Mouse (Mus musculus): ENCODE measurements at regions not wholly inside any gene's neighbourhood (a gene's known extent, or its start where the extent isn't known, plus 50 kb on each side); places are given as distances from the start of the nearest gene placed in this dataset.

DNA sequence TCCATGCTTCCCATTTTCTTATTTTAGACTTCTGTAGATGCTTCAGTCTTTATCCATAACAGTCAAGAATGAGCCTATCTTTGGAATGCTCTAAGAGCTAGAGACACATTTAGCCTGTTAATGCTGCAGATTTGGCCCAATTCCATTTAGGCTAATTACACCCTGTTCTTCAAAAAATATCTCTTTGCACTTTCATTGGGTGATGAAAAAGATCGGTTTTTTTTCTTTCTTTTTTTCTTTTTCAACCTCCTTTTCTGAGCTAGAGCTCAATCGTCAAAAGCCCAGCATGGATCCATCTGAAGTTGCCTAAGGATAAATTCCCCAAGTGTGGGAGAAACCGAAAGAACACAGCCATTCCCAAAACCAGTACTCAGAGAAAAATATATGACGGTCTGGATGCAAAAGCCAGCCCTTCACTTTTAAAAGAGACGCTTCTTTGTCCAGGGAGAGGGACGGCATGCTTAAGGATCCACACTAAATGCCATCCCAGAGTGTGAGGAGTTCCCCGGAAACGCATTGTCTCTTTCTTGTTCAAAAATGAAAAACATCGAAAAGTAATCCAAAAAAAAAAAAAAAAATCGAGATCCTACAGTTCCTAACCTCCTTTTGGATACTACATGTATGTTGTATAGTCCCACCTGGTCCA, 314.3 kb upstream of the Cxadr start:
- H3K27ac ChIP-seq: no peak overlapping the region
- 38% methylated on average over 10 of the region's 10 CpGs for WGBS
- H3K4me2 ChIP-seq: peak overlapping the region; percentile 30

DNA sequence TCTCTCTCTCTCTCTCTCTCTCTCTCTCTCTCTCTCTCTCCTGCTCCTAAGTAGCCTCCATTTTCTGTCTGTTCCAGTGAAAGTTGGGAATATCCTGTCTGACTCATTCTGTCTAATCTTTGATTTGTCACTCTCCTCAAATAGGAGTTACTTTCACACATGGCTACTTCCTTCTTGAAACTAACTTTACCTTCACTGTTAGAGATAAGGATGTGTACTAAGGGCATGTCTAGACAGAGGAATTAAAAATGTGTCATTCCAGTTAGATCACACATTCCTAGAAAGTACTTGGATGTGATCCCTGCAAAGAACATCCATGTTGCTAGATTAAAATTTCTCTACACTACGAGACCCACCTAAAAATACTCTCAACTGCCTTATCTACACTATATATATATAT, 346.9 kb upstream of the Gm11146 start:
- Histone ChIP-seq H3K27me3 (replicated peaks) (no peaks in the 10 kb centered on the region), H3K4me3 (no peak overlapping the region), H3K4me1 (no peaks in the 10 kb centered on the region), H3K9ac (no peak overlapping the region), H3K27ac (no peak overlapping the region), H3K4me2 (no peak overlapping the region), H3K36me3 (replicated peaks) (no peaks in the 10 kb centered on the region), H3K9me3 (no peaks in the 10 kb centered on the region)
- ATAC-seq (replicated peaks): no peak
- 97% methylated on average over 1 of the region's 1 CpGs for WGBS

More for the DNA sequence above, 314.3 kb upstream of the Cxadr start:
- Histone ChIP-seq H3K9ac (no peak overlapping the region), H3K4me1 (no peaks in the 10 kb centered on the region), H3K9me3 (no peaks in the 10 kb centered on the region), H3K4me3 (no peak overlapping the region), H3K36me3 (replicated peaks) (no peaks in the 10 kb centered on the region), H3K27me3 (replicated peaks) (no peaks in the 10 kb centered on the region)
- ATAC-seq (replicated peaks): no peak

DNA sequence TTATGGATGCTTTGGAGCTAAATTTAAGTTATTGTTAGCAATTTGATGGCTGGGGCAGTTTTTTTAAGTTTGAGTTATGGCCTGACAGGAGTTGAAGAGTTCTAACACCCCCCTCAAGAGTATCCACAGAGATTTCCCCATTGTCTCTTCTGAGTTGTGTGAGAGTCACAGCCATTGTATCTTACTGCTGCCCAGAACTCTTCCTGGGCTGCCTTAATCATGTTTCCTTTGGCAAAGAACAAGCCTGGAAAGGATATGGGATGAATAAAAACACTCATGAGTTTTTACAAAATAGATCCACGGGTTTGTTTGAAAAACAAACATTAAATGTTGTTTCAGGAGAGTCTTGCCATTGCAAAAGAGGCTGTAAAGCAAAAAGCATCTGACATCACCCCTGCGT, 343.5 kb upstream of the Gm11146 start:
- Histone ChIP-seq H3K4me2 (no peak overlapping the region), H3K36me3 (replicated peaks) (no peaks in the 10 kb centered on the region), H3K4me1 (no peaks in the 10 kb centered on the region), H3K4me3 (no peak overlapping the region), H3K9ac (no peak overlapping the region), H3K27me3 (replicated peaks) (no peaks in the 10 kb centered on the region), H3K9me3 (no peaks in the 10 kb centered on the region), H3K27ac (no peak overlapping the region)
- 65% methylated on average over 2 of the region's 2 CpGs for WGBS
- no peak for ATAC-seq (replicated peaks)

DNA sequence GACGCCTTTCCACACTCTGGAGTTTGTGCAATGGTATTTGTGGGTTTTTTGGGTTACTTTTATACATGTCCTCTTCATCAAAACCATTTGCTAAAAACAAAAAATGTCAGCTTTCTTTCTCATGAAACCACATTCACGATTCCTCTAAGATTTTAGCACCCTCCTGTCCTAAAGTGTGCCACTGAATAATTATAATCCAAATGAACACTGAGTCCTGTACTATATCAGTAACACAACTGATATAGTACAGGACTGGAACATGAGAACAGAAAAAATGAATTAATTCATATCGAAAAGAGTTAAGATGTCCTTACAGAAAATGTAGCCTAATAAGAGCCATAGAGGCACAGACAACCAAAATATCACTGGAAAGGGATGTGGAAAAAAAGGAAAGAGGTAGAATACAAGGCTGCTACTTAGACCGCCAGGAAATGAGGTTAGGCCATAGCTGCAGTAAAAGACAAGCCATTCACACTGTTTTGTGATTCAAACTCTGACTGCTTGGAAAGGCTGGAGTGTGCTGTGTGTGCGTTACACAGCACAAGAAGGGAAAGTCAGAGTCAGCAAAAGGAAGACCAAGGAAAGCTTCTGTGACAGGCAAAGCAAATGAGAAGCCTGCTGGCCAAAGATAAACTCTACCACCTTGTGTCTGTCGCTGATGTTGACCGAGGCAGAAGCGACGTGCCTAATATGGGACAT, 329.3 kb upstream of the Gm11146 start:
- WGBS: 85% methylated on average over 9 of the region's 9 CpGs
- H3K27me3 ChIP-seq (replicated peaks): no peaks in the 10 kb centered on the region
- H3K9ac ChIP-seq: no peak overlapping the region
- H3K9me3 ChIP-seq: no peaks in the 10 kb centered on the region
- no peak overlapping the region for H3K27ac ChIP-seq
- H3K4me3 ChIP-seq: no peak overlapping the region
- H3K4me2 ChIP-seq: no peak overlapping the region
- H3K4me1 ChIP-seq: no peaks in the 10 kb centered on the region
- ATAC-seq (replicated peaks): no peak
- no peaks in the 10 kb centered on the region for H3K36me3 ChIP-seq (replicated peaks)

DNA sequence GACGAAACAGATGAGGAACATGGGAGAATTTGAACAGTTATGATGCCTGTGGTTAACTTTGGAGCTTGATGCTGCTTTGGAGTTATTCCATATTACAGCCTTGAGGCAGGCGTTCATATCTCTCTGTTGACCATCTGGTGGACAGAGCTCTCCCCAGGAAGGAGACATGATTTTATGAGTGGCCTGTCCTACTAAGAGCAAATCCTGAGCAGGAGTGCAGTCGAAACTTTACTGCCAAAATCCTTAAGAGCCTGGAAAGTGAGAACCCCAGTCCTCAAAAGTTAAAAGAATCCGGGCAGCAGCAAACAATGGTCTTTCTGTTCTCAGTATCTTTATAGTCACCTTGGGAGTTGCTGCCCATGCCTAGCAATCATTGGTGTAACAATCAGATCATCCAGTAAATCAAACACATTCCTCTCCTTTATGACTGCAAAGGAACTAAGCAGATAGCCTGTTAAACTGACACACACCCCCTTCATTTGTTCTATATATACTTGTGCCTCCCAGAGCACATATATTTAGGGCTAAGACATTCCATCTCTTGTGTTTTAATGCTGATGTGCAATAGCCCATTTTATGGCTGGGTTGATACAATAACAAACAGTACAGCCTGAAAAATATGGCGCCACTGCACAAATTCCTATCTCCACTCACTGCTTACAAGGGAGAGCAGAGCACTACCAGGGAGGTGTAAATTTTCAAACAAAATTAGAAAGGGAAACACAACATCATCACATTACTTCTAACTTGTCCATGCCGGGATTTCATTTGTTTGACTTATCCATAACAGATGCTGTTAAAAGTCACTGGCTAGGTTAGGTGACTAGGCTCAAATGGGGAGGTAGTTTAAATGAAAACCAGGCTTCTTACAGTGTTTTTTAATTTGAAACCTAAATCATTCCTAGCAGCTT, 312.5 kb upstream of the Gm11146 start:
- Histone ChIP-seq H3K36me3 (replicated peaks) (no peaks in the 10 kb centered on the region), H3K4me1 (no peaks in the 10 kb centered on the region), H3K4me3 (no peak overlapping the region), H3K27me3 (replicated peaks) (no peaks in the 10 kb centered on the region), H3K27ac (no peak overlapping the region), H3K9me3 (no peaks in the 10 kb centered on the region), H3K4me2 (no peak overlapping the region), H3K9ac (no peak overlapping the region)
- WGBS: 81% methylated on average over 6 of the region's 6 CpGs
- no peak for ATAC-seq (replicated peaks)

DNA sequence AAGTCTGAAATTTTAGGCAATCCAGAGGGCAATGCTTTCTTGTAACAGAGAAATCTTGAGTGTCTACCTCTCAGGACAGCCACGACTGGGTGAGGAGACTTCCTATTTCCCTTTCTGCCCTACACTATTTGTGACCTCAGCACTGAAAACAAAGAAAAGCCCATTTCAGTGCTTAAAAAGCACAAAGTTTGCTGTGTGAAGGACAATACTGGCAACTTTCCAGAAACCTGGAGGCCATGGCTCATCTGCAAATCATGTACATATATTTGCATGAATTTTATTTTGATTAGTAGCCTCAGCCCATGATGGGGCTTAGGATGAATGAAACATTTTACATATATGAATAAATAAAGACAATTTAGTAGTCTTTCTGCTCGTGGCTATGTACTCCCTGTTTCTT, 292.4 kb upstream of the Gm11146 start:
- no peak overlapping the region for H3K4me2 ChIP-seq
- no peaks in the 10 kb centered on the region for H3K36me3 ChIP-seq (replicated peaks)
- H3K27ac ChIP-seq: peak overlapping the region; percentile 75
- ATAC-seq (replicated peaks): peak; percentile 86
- no peaks in the 10 kb centered on the region for H3K27me3 ChIP-seq (replicated peaks)
- H3K4me3 ChIP-seq: no peak overlapping the region
- H3K4me1 ChIP-seq: 0 out of 2 replicates have a peak, but pooled peaks cover 6% of the 10 kb centered on the region
- H3K9ac ChIP-seq: no peak overlapping the region
- 28% methylated on average over 2 of the region's 2 CpGs for WGBS
- no peaks in the 10 kb centered on the region for H3K9me3 ChIP-seq

DNA sequence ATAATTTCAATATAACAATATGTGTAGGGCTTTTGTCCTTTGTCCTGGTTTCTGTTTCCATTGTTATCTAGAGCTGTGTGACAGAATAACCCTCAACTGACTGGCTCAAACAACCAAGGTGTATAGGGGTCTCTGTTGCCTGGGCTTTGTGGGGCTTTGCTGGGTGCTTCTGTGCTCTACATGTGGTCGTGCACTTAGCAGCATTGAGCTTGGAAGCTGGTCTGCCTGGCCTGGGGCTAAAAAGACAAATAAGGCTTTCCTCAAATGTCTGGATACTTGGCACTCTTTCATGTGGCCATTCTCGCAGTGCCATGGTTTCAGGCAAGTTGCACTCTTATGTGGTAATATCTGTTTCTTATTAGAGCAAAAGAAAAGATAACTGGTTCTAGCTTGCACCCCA, 291.8 kb upstream of the Gm11146 start:
- no peaks in the 10 kb centered on the region for H3K9me3 ChIP-seq
- 0 out of 2 replicates have a peak, but pooled peaks cover 6% of the 10 kb centered on the region for H3K4me1 ChIP-seq
- WGBS: 23% methylated on average over 2 of the region's 2 CpGs
- no peaks in the 10 kb centered on the region for H3K36me3 ChIP-seq (replicated peaks)
- H3K27ac ChIP-seq: peak overlapping the region; percentile 75
- no peak overlapping the region for H3K9ac ChIP-seq
- H3K4me2 ChIP-seq: no peak overlapping the region
- ATAC-seq (replicated peaks): peak; percentile 93
- H3K27me3 ChIP-seq (replicated peaks): no peaks in the 10 kb centered on the region
- H3K4me3 ChIP-seq: no peak overlapping the region

DNA sequence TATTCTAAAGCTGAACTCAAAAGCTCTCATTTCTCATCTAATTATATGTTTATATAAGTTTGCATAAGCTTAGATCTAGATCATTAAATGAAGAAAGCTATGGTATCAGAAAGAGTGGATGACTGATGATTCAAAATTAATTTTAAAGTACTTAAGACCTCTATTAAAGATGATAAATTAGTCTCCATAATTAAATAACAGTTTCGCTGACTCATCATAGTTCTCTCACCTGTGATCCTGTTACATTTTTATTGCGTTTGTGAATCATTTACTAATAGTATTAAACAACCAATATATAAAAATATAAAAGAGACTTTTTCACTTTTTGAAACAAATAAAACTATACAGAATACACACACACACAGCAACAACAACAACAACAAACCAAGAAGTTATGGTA, 290.8 kb upstream of the Gm11146 start:
- Histone ChIP-seq H3K4me1 (0 out of 2 replicates have a peak, but pooled peaks cover 6% of the 10 kb centered on the region), H3K9me3 (no peaks in the 10 kb centered on the region), H3K4me3 (no peak overlapping the region), H3K27me3 (replicated peaks) (no peaks in the 10 kb centered on the region), H3K4me2 (no peak overlapping the region), H3K27ac (no peak overlapping the region), H3K36me3 (replicated peaks) (no peaks in the 10 kb centered on the region), H3K9ac (no peak overlapping the region)
- 89% methylated on average over 2 of the region's 2 CpGs for WGBS
- ATAC-seq (replicated peaks): no peak

DNA sequence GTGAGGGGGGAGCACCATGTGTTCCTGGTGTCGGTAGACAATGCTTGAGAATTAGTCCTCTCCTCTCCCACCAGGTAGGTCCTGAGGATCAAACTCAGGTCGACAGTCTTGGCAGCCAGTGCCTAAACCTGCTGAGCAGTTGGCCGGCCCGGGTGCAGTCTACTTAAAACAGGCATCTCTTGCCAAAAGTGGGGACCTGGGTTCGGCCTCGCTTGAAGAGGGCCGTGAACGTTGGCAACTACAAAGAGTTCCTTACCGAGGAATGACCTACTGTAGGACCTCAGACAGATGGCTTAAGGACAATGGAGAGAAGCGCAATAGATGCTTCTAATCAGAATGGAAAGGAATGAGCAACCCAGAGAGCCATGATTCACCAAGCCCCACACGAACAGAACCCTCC, 287.5 kb upstream of the Gm11146 start:
- no peak overlapping the region for H3K4me3 ChIP-seq
- H3K9ac ChIP-seq: no peak overlapping the region
- H3K4me1 ChIP-seq: peaks cover 17% of the 10 kb centered on the region
- no peak for ATAC-seq (replicated peaks)
- H3K27me3 ChIP-seq (replicated peaks): no peaks in the 10 kb centered on the region
- H3K9me3 ChIP-seq: no peaks in the 10 kb centered on the region
- no peak overlapping the region for H3K27ac ChIP-seq
- 87% methylated on average over 11 of the region's 11 CpGs for WGBS
- H3K36me3 ChIP-seq (replicated peaks): no peaks in the 10 kb centered on the region
- no peak overlapping the region for H3K4me2 ChIP-seq

DNA sequence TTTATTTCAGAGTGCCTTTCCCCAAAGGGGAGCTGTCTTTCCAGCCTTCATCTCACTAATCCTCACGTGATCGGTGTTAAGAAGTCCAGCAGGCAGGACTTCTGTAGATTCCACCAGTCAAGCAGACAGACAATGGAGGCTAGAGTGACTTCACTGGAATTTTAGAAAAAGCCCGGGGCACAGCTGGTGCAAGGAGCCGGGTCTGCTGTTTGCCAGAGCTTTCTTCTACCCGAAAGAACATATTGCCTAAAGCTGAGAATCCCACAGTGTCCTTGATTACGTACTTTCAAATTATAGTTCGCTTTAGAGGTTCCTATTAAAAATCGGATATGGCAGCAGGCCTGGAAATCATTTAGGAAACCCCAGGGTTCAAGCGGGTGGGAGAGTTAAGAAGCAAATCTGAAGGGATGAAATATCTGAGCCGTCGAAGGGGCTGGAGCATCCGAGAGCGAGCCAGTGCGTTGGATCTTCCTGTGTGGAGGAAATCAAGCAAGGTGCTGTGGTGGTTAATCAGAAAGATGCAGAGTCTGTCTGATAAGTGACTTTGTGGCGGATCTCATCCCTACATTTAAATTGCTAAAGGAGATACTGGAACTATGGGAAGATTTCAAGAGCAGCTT, 283.3 kb upstream of the Gm11146 start:
- Histone ChIP-seq H3K27ac (peak overlapping the region; percentile 84), H3K27me3 (replicated peaks) (no peaks in the 10 kb centered on the region), H3K4me2 (peak overlapping the region; percentile 42), H3K4me1 (peaks cover 11% of the 10 kb centered on the region), H3K36me3 (replicated peaks) (no peaks in the 10 kb centered on the region), H3K9me3 (no peaks in the 10 kb centered on the region), H3K4me3 (0 out of 2 replicates have a peak overlapping the region, but pooled peaks have one; percentile 10), H3K9ac (no peak overlapping the region)
- ATAC-seq (replicated peaks): peak; percentile 93
- WGBS: 24% methylated on average over 15 of the region's 15 CpGs

DNA sequence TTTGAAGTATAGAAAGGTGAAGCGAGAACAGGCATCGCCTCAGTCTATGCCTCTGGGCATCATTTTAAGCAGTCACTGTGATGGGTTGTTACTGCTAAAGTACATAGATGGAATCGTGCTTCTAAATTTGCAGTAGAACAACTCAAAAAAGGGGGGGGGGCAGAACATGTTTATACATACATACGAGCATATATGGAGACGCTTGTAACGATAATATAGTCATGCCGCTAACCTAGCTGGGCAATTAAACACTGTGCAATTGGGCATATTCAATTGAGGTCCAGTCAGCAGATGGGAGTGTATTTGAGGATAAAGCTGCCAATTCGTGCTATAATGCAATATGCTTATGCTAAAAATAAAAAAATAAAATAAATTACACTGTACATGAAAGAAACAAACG, 282.6 kb upstream of the Gm11146 start:
- WGBS: 54% methylated on average over 9 of the region's 9 CpGs

DNA sequence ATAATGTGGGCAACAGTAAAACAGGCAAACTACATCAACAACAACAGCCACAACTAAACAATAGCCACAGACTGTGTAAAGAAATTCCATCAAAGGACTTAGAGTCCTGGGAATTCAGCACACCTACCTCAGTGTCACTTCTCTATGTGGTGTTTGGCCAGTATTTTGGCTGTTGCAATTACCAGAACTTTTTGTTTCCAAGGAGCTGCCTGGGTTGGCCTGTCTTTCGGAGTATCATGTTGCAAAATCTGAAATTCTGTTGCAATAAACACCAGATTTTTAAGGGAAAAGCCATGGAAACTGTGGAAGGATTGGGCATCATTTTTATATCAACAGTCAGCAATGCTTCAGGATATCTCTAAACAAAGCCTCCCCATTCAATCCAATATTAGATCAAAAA, 275.1 kb upstream of the Gm11146 start:
- WGBS: 98% methylated on average over 1 of the region's 1 CpGs
- Histone ChIP-seq H3K27me3 (replicated peaks) (no peaks in the 10 kb centered on the region), H3K4me1 (no peaks in the 10 kb centered on the region), H3K9me3 (no peaks in the 10 kb centered on the region), H3K36me3 (replicated peaks) (no peaks in the 10 kb centered on the region), H3K4me3 (no peak overlapping the region), H3K27ac (no peak overlapping the region), H3K9ac (no peak overlapping the region), H3K4me2 (no peak overlapping the region)
- ATAC-seq (replicated peaks): no peak

More for the DNA sequence above, 282.6 kb upstream of the Gm11146 start:
- H3K36me3 ChIP-seq (replicated peaks): no peaks in the 10 kb centered on the region
- H3K9ac ChIP-seq: no peak overlapping the region
- peak; percentile 31; the same call in 1 of the 2 replicates for ATAC-seq (replicated peaks)
- H3K4me2 ChIP-seq: 0 out of 2 replicates have a peak overlapping the region, but pooled peaks have one; percentile 42
- H3K9me3 ChIP-seq: no peaks in the 10 kb centered on the region
- H3K4me3 ChIP-seq: no peak overlapping the region
- no peaks in the 10 kb centered on the region for H3K27me3 ChIP-seq (replicated peaks)
- H3K4me1 ChIP-seq: peaks cover 11% of the 10 kb centered on the region
- H3K27ac ChIP-seq: peak overlapping the region; percentile 84
